8 mouse cellular contexts compared by ENCODE assay signal in the genomic region with DNA sequence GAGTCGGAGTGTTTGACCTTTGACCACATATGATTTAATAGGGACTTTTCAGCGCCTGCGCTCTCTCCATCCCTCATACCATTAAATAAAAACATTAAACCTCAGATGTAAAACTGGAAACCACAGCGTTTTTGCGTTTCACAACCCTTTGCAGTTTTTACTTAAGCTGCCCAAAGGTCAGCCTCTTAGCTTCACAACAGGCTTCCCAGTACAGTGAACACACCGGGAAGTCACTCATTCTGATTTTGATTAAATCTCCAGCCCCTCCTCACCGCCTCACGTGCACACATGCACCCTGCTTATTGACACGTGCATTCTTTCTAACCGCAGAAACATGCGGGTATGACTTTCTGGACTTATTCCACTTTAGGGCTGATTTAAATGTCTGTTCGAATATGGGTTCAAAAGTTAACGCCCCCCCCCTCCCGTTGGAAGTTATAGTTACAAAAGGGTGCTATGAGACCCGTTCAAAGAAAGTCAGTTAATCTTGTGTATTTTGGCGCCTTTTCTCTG.
DNase-seq lines count a peak whose midpoint lies in the region; ATAC-seq and TF ChIP-seq lines count a peak whose summit lies in the region.

No protein-coding gene starts in this region.

- peak overlapping the region; percentile 98 for H3K9ac ChIP-seq in forebrain, embryonic 14.5 days (ENCODE audit: low read length)
- H3K9ac ChIP-seq in midbrain, embryonic 11.5 days (ENCODE audit: low read length): peak overlapping the region; percentile 24

- peak overlapping the region; percentile 95 for H3K4me3 ChIP-seq in layer of hippocampus, adult 2 months
- H3K4me3 ChIP-seq in forebrain, embryonic 14.5 days (ENCODE audit: low read depth, low read length): peak overlapping the region; percentile 91
- H3K4me3 ChIP-seq in midbrain, embryonic 11.5 days (ENCODE audit: low read depth, low read length): no peak overlapping the region

- whole genome bisulfite sequencing in forebrain, embryonic 14.5 days: 2% methylated on average over 16 of the region's 16 CpGs
- WGBS in midbrain, embryonic 11.5 days: 5% methylated on average over 16 of the region's 16 CpGs

- H3K4me2 ChIP-seq in forebrain, embryonic 14.5 days (ENCODE audit: low read length): peak overlapping the region; percentile 85
- H3K4me2 ChIP-seq in midbrain, embryonic 11.5 days: peak overlapping the region; percentile 80

- H3K4me1 ChIP-seq in forebrain, embryonic 14.5 days (ENCODE audit: control insufficient read depth, insufficient read depth, low read length): peaks cover 2% of the 10 kb centered on the region; the same call in 1 of the 2 replicates
- H3K4me1 ChIP-seq in midbrain, embryonic 11.5 days (ENCODE audit: control insufficient read depth, insufficient read depth, low read length): peaks cover 51% of the 10 kb centered on the region

- H3K9me3 ChIP-seq in forebrain, embryonic 14.5 days (replicated peaks; ENCODE audit: control insufficient read depth, low read length): no peaks in the 10 kb centered on the region
- H3K9me3 ChIP-seq in midbrain, embryonic 11.5 days (ENCODE audit: control insufficient read depth, low read length): no peaks in the 10 kb centered on the region

- H3K27me3 ChIP-seq in forebrain, embryonic 14.5 days (replicated peaks; ENCODE audit: control insufficient read depth, insufficient read depth, low read length): no peaks in the 10 kb centered on the region
- no peaks in the 10 kb centered on the region for H3K27me3 ChIP-seq in midbrain, embryonic 11.5 days (ENCODE audit: control insufficient read depth, insufficient read depth, low read length)

- no peak for DNase-seq in layer of hippocampus, adult 2 months (ENCODE audit: low spot score in 2 of 2)
- DNase-seq in layer of hippocampus, adult 9-11 months: no peak
- DNase-seq in forebrain, embryonic 14.5 days (ENCODE audit: low spot score): no peak
- DNase-seq in kidney, adult 8-10 months: peak; percentile 60 to 66
- DNase-seq in midbrain, embryonic 11.5 days (ENCODE audit: low spot score, missing footprints): no peak
- DNase-seq in right cerebral cortex, postnatal 14 days: no peak
- DNase-seq in urinary bladder, postnatal 36 days (ENCODE audit: low spot score in 2 of 2): no peak
- no peak for DNase-seq in right cerebral cortex, postnatal 25 days

- TF ChIP-seq CTCF in layer of hippocampus, adult 2 months (conservative IDR thresholded peaks at IDR 0.05): no peak

- H3K36me3 ChIP-seq in forebrain, embryonic 14.5 days (ENCODE audit: control insufficient read depth, insufficient read depth, low read length): no peaks in the 10 kb centered on the region
- no peaks in the 10 kb centered on the region for H3K36me3 ChIP-seq in midbrain, embryonic 11.5 days (ENCODE audit: control insufficient read depth, insufficient read depth, low read length)

- peak overlapping the region; percentile 98 for H3K27ac ChIP-seq in layer of hippocampus, adult 2 months
- peak overlapping the region; percentile 100 for H3K27ac ChIP-seq in forebrain, embryonic 14.5 days (ENCODE audit: low read depth, low read length)
- H3K27ac ChIP-seq in midbrain, embryonic 11.5 days (ENCODE audit: low read depth, low read length): peak overlapping the region; percentile 82

- ATAC-seq in forebrain, embryonic 14.5 days: no peak
- ATAC-seq in midbrain, embryonic 11.5 days (ENCODE audit: low FRiP score): no peak

Comparison
In these comparisons a context has a peak if more than half of its experiments do, and no peak if none do; other contexts are left out.
1. DNase-seq: peak in kidney, adult 8-10 months (2 of 2); none in layer of hippocampus, adult 2 months (0 of 2), layer of hippocampus, adult 9-11 months (single experiment), forebrain, embryonic 14.5 days (single experiment), midbrain, embryonic 11.5 days (single experiment), right cerebral cortex, postnatal 14 days (single experiment), urinary bladder, postnatal 36 days (0 of 2) and right cerebral cortex, postnatal 25 days (single experiment).
2. Peak in every context shown above with its lines, with median percentiles within 50 percentile points of each other: H3K27ac ChIP-seq.